Mouse (Mus musculus): ENCODE measurements around the gene Platr17.

- no peak for TF ChIP-seq CTCF (IDR thresholded peaks at IDR 0.05; ENCODE audit: low read depth, low read length)
- no peak for TF ChIP-seq POLR2A (IDR thresholded peaks at IDR 0.05; ENCODE audit: extremely low read depth, insufficient read depth, low read length)
Observed at GRCm38 (mm10) chr17:33902079-33902478, 2.9 kb upstream of the Platr17 start.
